Mouse (Mus musculus): ENCODE measurements around the gene Malrd1.

Gene Malrd1

GRCm38 (mm10) chr2:16031559-16031958 is 505.3 kb downstream of the Malrd1 start:
- DNase-seq = no peak

- no peak for DNase-seq
Observed at GRCm38 (mm10) chr2:16032804-16033203, 506.5 kb downstream of the Malrd1 start.

DNA sequence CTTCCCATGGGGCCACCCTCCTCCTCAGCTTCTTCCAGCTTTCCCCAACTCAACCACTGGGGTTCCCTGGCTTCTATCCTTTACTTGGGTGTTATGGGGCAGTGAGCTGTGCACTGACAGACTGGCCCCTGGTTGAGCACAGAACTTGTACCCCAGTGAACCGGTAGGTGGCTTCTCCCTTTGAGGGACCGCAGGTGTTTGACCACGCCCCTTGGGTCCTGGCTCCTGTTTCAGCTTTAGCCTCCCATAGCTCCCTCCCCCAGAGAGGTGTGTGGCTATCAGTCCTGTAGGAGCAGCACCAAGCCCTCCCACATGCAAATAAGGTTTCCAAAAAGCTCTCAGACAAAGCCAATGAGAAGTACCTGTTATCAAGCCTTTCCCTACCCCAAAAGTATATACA is 584.4 kb downstream of the Malrd1 start:
- no peak for DNase-seq

- no peak for DNase-seq
Observed at GRCm38 (mm10) chr2:16113333-16113732, 587.1 kb downstream of the Malrd1 start.

GRCm38 (mm10) chr2:16147999-16148398 is 621.7 kb downstream of the Malrd1 start:
- DNase-seq = no peak

- no peak for DNase-seq
Observed at GRCm38 (mm10) chr2:16152623-16153022, 626.3 kb downstream of the Malrd1 start.

DNA sequence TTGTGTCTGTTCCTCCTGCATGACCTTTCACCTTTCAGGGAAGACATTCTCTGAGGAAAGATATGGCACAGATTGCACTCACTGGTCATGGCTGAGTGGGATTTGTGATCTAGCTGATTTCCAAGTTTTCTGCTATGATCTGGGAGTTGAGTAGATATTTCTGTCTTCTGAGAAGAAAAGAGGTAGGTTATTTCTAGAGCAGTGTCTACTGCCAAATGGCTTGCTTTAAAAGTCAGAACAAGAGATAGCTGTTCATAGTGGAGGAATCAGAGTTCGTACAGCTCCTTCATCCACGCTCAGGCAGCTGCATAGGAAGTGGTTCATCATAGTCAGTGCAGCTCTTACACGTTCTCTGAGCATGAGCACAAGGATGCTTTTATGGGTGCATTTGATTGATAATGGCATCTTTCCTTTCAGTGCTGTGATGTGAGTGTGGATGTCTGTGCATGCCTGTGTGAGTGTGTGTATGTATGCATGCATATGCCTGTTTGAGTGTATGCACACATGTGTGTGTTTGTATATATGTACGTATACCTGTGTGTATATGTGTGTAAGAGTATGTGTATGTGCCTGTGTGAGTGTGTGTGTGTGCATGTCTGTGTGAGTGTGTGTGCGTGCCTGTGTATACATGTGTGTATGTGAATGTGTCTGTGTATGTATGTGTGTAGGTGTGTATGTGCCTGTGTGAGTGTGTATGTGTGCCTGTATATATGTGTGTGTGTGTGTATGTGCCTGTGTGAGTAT is 637.1 kb downstream of the Malrd1 start:
- DNase-seq = no peak

- no peak for DNase-seq
Observed at GRCm38 (mm10) chr2:16168611-16169010, 642.3 kb downstream of the Malrd1 start.

GRCm38 (mm10) chr2:16172086-16172485 is 645.8 kb downstream of the Malrd1 start:
- DNase-seq = no peak

- no peak for DNase-seq
Observed at GRCm38 (mm10) chr2:16173355-16173754, 647.1 kb downstream of the Malrd1 start.

DNA sequence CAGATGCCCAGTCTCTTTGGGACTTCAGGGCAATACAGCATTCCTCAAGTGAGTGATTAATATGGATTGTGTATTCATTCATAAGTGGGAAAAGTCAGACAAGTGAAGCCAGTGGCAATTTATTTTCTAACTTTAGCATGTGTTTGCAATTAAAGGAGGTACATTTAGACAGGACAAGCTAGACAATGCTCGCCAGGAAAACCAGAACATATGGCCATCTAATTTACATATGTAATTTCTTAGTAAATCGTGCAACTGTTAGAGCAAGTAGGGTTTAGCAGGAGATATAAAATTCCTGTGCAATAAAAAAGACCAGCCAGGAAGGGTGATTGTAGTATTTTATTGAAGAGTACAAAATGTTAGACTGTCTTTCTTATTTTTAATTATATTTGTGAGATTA is 655.9 kb downstream of the Malrd1 start:
- DNase-seq = no peak

DNA sequence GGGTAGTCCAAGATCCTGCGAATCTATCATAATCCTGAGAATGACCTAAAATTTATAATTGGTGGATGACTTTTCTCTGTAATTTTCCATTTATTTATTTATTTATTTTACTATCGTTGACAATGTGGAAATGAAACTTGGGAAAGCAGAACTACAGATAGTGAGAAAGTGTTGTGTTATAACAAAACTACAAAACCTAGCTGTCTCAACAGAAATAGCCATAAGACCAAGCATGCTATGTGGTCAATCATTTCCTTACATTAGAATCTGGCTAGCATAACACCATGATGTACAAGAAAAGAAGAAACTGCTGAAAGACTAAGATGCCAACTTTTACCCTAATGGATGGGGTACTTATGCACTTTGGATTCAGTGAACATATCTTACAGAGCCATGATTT is 656.9 kb downstream of the Malrd1 start:
- no peak for DNase-seq

DNA sequence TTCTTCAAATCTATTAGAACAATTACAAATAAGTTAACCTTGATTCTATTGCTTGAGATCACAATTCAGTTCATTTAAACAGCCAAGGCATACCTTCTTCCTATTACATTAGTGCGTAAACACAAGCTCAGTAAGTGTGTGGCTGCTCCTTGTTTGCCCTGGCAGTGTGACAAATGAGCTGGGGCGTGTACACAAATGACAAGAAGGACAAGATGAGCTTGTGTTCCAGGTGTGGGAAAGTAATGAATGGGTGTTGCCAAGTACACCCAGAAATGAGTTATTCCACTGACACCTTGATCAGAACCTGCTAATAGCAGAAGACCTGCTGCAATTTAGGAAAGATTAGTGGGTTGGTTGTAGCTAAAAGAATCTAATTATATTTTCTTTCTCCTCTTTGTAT is 683.7 kb downstream of the Malrd1 start:
- no peak for DNase-seq

DNA sequence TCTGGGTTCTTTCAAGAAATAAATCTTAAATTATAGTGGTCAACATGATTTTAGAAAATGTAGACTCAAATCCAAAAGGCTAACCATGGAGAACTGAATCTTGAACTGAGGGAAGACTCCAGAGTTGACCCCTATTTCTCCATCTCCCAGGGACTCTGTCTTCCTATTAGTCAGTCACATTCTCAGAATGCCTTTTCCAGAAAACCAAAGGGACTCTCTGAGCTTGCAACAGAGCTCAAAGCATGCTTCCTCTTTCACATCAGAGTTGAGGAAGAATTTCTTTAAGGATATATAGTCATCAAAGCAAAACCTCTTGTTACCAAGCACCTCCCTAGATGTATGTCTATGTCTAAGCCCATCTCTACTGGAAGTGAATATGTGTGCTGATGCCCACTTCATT is 686.5 kb downstream of the Malrd1 start:
- DNase-seq = no peak

- no peak for DNase-seq
Observed at GRCm38 (mm10) chr2:16214111-16214510, 687.8 kb downstream of the Malrd1 start.

DNA sequence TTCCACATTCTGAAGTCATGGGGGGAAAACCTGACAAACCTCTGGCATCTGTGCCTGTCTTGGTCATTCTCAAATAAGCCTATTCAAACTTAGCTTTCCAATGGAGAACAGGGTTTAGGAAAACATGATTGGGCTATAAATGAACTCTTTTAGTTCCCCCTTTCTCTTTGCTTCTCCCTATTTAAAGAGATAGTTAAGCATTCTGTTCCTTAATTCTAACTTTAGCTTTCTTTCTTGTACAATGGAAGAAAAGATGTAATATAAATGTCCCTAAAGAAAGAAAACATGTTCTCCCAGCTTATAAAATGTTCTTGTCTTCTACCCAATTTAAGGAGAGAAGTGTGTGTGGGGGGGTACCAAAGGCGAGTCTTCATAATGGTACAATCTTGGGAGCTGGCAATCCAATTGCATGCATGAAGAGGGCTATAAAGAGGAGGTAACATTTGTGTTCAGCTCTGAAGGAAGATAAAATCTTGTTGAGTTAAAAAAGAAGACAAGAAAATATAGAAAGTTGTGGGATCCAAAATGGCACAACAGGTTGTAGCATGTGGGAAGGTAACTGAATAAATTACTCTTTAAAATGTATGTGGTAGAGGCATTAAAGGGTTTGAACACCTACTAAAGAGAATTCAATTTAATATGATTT is 702.0 kb downstream of the Malrd1 start:
- DNase-seq = no peak

- DNase-seq = no peak
Observed at GRCm38 (mm10) chr2:16240861-16241260, 714.6 kb downstream of the Malrd1 start.

DNA sequence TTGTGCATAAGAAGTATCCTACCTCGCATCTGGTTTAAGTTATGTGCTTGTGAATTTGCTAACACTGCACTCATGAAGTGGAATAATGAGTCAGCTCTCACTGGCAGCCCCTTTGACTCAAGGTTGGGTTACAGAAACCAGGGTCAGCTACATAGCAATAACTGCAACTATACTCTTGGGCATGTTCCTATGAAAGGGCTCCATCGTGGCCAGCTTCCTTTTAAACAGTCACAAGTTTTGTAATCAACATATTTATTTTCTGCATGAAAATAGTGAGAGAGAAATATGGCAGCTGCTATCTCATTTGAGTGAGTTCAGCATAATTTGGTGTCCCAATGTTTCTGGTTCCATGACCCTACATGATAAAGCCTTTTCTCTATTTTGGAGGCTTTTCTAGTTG is 716.8 kb downstream of the Malrd1 start:
- DNase-seq = no peak

DNA sequence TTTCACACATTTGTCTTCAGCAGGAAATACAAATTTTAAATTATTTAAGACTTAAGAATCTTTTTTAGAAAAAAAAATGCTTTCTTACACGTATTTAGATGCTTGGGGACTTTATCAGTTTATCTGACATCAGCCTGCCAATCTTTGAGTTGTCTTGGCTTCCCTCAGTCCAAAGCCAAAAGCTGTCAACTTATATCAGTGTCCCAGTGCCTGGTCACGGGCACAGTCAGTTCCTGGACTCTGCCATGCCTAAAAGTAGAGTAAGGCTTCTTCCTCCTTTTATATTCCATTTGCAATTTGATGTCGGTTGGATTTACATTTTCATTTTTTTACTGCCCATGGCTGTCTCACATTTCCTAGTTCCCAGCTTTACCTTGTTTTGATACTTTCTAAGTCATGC is 722.6 kb downstream of the Malrd1 start:
- no peak for DNase-seq

DNA sequence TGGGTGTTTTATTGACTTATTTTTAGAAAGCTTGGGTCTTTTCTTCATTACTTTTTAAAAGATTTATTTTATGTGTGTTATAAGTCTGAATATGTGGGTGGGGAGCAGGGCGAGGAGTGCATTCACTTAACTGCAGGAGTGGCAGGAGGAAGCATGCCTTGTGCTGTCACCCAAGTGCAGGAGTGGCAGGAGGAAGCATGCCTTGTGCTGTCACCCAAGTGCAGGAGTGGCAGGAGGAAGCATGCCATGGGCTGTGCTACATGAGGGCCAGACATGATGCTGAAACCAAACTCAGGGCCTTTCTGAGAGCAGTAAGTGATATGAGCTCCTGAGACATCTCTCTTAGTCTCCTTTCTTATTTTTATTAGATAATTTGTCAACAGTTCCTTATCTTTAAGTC is 726.0 kb downstream of the Malrd1 start:
- DNase-seq = no peak

Measured in kidney, postnatal 10 days (tissue).